Mouse (Mus musculus): ENCODE results near the gene Gabrb2.

- no peak for TF ChIP-seq POLR2A (IDR thresholded peaks at IDR 0.05; ENCODE audit: insufficient read length, low read depth)
- no peak for TF ChIP-seq USF1 (IDR thresholded peaks at IDR 0.05; ENCODE audit: low read depth)
Measured at GRCm38 (mm10) chr11:42419791-42420633, 455 bp downstream of the Gabrb2 start.
